Mouse (Mus musculus): ENCODE measurements around the gene Tdgf1. TPM values are rescaled to one million over a fixed set of nuclear protein-coding genes. Genes with fewer than 3 reads are reported as not detected.

Gene Tdgf1
- under 1 TPM; 0.23 to 0.66 TPM for total RNA-seq (2021)

DNA sequence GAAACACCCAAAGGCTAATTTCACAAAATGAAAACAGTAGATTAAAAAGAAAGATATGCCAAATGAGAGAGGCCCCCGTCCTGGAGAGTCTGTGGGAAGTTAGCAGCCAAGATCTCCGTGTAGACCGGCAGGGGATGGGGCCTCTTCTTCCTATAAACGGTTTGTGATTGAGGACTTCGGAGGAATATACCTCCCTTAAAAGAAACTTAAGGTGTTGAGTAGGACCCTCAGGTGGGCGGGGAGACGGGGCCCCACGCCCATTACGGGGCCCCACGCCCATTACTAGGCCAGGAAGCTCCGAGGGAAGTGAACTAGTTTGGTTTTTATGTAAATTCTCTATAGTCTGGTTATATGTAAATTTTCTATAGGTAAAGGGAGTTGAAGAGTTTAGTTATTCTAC, at the start of gene Tdgf1:
Gene Tdgf1 (minus strand): TSS at position 233 of the 400 bp plus-strand sequence.
- no peak for DNase-seq (ENCODE audit: extremely low spot score in 1 of 2, low spot score in 1 of 2)

DNA sequence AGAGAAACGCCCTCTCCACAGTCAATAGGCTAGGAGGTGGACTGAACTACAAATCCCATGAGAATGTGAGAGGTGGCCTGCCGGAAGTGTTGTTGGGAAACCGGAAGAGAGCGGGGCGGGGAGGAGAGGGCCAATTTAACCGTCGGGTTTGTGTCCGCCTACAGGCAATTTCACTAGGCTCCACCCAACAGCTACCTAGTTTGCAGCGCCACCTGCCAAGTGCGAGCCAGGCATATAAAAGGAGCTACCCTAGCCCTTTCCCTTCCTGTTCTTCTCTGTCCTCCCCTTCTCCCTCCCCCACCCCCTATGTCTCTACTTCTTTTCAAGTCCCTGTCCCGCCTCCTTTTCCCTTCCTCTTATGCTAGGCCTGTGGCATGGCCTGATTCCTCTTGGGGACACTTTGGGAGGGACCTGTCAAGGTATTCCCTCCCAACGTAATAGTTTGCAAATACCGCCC, 48.8 kb upstream of the Tdgf1 start:
- DNase-seq (ENCODE audit: extremely low spot score in 1 of 2, low spot score in 1 of 2): peak; percentile 18 to 63

DNA sequence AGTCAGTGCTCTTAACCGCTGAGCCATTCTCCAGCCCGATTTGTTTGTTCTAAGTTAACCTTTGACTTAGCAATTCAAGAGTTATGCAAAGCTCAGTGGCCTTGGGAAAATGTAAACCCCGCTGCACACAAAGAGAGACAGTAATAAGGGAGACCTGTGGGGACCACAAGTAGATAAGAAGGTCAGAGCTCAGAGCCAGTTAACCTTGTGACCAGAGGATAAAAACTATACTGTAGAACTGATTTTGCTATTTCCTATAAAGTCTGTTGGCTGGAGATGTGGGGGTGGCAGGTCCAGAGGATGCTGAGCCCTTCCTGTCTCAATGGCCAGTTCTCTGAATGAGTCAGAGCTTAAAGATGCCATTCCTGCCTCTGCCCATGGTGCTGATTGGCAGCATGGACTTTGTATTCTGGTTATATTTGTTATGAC, 47.3 kb upstream of the Tdgf1 start:
- DNase-seq (ENCODE audit: extremely low spot score in 1 of 2, low spot score in 1 of 2): no peak

DNA sequence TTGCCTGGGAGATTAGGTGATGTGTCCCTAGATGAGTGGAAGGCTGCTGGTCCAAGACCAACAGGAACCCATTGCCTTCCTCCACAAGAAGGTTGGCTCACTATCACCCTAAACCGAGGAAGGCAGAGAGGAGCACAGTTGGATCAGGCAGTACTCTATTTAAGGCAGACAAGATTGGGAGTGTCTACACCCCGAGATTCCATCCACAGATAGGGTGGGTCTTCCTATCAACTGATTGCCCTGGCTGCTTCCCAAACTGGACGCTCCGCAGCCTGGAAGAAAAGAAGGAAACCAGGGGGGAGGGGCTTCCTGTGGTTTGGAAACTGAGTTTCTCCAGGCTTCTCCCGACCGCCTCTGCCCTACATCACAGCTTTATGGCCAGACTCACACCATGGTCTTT, 44.2 kb upstream of the Tdgf1 start, which contains the start of gene Rtp3:
Gene Rtp3 (minus strand): TSS at position 380 of the 400 bp plus-strand sequence.
- DNase-seq (ENCODE audit: extremely low spot score in 1 of 2, low spot score in 1 of 2): no peak

DNA sequence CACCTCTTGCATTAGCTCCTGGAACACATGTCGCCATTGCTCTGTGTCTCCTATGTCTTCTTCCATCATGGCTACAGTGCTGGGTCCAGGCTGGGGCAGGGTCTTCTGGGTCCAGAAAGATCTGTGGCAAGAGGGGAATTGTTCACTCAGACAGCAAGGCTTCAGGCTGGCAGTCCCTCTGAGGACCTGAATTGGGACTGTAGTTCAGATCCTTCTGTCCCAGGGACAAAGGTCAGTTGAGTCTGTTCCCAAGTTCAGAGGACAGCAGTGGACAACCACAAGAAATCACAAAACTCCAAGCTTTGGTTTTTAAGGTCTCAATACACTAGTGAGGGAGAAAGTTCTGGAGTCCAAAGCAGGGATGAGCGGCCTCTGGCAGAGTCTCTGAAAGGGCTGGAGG, 43.6 kb upstream of the Tdgf1 start:
- DNase-seq (ENCODE audit: extremely low spot score in 1 of 2, low spot score in 1 of 2): no peak

DNA sequence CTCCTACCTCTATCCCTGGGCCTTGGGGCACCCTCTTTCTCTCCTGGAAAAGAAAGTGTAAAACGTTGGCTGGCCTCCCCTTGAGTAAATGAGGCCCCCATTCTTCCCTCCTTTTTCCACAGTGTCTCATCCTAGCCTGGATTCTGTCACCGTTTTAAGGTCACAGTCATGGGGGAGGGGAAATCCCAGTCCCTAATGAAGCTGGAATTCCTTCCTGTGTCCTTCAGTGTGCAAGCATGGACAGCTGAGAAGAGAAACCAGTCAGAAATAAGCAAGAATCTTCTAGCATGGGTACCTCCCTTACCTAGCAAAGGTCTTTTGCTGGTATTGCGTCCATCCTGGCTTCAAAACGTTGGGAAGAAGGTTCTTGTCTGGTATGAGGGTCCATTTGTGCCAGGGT, 43.2 kb upstream of the Tdgf1 start:
- DNase-seq (ENCODE audit: extremely low spot score in 1 of 2, low spot score in 1 of 2): no peak

DNA sequence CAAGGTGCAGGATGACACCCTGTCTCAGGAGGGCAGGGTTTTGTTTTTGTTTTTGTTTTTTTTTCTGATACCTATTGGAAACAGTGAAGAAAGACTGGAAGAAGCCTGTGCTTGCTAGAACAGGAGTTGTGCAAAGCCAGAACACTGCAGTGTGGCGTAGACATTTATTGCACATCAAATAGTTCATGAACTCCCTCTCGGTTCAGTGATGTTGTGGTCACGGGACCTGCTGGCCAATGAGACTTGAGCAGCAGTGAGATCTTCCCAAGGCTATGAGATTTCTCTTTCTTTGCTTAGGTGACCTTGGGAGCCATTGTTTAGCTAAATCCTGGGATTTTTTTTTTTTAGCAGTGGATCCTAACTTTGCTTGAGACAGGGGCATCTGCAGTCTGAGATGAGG, 42.1 kb upstream of the Tdgf1 start:
- DNase-seq (ENCODE audit: extremely low spot score in 1 of 2, low spot score in 1 of 2): no peak

DNA sequence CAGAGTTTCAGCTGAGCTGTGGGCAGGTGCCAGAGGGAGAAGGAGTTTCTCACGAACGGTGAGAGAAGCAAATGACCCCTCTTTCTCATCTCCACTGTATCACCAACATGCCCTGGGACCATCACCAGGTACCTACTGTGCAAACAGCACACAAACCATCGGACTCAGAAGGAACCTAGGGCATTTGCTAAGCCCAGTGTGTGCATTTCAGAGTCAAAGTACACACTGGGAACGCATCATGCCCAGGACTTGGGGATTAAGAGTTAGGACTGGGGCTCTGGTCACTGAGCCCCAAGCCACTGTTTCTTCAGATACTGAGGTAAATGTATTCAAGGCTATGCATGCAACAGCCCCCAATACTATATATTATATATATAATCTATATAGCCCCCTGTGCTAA, 41.4 kb upstream of the Tdgf1 start:
- DNase-seq (ENCODE audit: extremely low spot score in 1 of 2, low spot score in 1 of 2): no peak

DNA sequence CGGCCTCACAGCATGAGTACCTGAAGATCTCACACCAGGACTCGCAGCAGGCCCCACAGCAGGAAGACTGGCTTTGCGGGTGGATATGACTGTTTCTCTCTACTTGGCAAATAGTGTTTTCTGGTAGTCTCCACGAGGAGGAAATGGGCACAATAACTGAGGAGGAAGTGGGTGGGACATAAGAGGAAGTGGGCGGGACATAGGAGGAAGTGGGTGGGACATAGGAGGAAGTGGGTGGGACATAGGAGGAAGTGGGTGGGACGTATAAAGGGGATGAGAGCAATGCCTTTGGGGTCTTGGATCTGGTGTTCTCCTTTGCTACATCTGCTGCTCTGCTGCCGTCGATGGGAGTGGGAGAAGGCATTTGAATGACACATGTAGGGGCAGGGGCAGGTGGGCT, 40.0 kb upstream of the Tdgf1 start:
- DNase-seq (ENCODE audit: extremely low spot score in 1 of 2, low spot score in 1 of 2): no peak

DNA sequence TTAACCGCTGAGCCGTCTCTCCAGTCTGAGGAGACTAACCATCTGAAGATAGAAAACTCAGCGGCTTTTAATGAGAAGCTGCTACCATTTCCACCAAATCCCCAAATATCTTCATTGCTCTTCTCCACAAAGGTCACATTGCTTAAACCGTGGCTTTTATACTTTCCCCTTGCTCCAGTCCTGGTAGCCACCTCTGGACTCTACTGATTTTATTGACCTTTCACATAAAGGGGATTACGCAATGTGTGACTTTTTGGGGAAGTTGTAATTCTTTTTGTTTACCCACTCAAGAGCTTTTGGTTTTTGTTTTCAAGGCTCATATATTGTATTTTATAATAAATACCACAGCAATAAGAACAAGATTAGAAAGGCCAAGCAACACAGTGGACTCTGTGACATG, 39.6 kb upstream of the Tdgf1 start:
- no peak for DNase-seq (ENCODE audit: extremely low spot score in 1 of 2, low spot score in 1 of 2)

DNA sequence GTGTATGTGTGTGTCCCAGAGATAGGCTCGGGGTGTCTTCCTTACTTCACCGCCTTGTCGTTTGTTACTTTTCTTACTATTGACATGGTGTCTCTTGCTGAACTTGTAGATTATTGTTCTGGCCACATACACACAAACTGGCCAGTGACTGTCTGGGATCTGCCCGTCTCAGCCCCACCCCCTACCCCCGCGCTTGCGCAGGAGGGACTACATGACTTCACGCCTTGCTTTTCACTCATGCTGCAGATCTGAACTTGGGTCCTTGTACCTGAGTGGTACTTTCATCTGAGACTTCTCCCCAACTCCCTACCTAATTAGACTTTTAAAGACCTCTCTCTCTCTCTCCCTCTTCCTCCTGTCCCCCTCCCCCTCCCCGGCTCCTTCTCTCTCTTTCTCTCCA, 38.1 kb upstream of the Tdgf1 start:
- DNase-seq (ENCODE audit: extremely low spot score in 1 of 2, low spot score in 1 of 2): no peak

DNA sequence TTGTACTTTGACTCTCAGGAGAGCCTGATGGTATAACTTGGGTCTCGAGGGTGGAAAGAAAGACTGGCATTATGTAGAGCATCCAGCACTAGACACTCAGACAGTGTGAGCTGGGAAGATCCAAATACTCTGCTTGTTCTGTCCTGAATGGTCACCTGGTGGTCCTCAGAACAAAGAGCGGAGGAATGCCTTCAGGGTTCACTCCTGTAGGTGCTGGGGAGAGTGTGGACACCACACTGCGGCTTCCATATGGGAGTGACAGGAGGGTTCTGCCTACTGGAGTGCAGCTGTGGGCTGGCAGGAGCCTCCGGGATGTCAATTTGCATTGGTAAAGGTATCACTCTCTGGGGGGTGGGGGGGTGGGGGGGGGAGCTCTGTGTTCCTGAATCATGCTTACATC, 36.4 kb upstream of the Tdgf1 start:
- DNase-seq (ENCODE audit: extremely low spot score in 1 of 2, low spot score in 1 of 2): no peak

DNA sequence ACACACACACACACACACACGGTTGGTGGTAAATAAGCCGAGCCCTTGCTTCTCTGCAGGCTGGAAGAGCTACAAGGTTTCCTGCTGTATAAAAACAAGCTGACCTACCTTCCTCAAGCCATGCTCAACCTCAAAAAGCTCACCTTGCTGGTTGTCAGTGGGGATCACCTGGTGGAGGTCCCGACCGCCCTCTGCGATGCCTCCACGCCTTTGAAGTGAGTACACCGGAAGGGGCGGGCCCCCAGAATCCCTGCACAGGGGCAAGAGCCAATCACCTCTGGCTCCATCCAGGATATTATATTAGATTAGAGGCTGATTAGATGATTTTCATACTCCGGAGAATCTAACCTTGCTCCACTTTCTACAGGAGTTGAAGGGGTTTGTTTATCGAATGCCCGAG, 33.5 kb upstream of the Tdgf1 start:
- no peak for DNase-seq (ENCODE audit: extremely low spot score in 1 of 2, low spot score in 1 of 2)

DNA sequence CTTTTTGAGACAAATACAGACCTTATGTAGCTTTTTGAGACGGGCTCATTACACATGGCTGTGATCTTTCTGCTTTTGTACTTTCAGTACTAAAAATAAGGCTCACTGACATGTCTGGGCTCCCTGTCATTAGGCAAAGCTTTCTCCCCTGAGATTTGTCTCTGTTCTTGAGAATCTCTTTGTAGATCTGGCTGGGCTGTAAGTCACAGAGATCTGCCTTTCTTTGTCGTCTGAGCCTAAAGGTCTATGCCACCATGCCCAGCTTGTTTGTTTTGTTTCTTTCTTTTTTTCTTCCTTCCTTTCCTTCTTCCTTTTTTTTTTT, 19.9 kb upstream of the Tdgf1 start:
- no peak for DNase-seq (ENCODE audit: extremely low spot score in 1 of 2, low spot score in 1 of 2)

DNA sequence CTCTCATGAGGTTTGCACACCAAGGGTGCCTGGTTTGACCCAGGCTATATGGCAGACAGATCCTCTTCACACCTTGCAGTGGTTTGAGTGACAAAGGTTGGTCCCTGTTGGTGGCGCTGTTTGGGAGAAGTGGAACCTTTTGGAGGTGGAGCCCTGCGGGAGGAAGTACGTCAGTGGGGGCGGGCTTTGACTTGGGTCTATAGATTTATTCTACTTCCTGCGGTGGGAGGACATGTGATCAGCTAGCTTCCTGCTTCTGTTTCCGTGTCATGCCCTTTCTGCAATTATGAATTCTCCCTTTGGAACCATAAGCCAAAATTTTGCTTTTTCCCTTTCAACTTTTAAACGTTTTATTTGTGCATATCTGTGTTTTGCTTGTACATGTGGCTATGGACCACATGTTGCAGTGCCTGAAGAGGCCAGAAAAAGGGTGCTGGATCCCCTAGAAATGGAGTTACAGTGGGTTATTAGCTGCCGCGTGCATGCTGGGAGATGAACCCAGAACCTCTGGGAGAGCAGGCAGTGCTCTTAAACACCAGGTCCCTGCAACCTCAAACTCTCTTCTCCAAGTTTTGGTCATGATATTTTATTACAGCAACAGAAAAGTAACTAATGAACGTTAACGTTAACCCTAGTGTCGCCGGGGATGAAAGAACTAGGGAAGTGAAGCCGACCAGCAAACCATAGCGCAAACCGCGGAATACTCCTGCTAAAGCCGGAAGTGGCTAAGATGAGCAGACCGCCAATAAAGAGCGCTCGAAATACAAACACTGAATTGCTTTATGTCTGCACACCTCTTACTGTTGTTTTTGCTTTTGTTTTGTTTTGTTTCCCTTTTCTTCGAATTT, 19.3 kb upstream of the Tdgf1 start:
- DNase-seq (ENCODE audit: extremely low spot score in 1 of 2, low spot score in 1 of 2): no peak

DNA sequence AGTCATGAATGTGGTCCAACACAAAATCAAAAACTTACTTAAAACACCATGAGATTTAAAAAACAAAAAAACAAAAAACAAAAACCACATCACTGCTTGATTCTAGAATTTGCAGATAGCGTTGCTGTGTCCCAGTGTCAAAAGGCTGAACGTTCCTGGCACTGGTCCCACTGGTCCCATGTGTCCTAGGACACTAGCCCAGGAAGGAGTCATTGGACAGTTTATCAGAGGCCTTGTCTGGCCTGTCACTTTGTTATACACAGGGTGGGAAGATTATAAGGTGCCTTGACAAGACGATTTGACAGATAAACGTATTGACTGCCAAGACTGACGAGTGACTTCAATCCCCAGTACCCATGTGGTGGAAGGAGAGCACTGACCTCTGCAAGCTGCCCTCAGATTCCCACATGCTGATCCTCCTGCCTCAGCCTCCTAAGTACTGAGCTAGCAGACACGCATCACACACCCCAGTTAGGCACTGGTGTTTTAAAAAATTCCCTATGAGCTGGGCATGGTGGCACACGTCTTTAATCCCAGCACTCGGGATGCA, 17.7 kb upstream of the Tdgf1 start:
- DNase-seq (ENCODE audit: extremely low spot score in 1 of 2, low spot score in 1 of 2): no peak

DNA sequence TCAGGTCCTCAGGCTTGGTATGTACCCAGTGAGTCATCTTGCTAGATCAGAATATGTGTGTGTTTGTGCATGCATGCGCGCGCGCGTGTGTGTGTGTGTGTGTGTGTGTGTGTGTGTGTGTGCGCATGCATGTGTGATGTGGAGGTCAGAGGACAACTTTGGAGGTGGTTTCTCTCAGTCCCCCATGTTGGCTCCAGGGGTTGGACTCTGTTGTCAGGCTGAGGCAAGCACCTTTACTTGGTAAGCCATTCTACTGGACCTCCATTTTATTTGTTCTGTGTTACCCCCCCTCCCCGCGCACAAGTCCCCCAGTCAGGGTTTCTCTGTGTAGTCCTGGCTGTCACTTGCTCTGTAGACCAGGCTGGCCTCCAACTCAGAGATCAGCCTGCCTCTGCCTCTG, 15.4 kb upstream of the Tdgf1 start:
- DNase-seq (ENCODE audit: extremely low spot score in 1 of 2, low spot score in 1 of 2): no peak

DNA sequence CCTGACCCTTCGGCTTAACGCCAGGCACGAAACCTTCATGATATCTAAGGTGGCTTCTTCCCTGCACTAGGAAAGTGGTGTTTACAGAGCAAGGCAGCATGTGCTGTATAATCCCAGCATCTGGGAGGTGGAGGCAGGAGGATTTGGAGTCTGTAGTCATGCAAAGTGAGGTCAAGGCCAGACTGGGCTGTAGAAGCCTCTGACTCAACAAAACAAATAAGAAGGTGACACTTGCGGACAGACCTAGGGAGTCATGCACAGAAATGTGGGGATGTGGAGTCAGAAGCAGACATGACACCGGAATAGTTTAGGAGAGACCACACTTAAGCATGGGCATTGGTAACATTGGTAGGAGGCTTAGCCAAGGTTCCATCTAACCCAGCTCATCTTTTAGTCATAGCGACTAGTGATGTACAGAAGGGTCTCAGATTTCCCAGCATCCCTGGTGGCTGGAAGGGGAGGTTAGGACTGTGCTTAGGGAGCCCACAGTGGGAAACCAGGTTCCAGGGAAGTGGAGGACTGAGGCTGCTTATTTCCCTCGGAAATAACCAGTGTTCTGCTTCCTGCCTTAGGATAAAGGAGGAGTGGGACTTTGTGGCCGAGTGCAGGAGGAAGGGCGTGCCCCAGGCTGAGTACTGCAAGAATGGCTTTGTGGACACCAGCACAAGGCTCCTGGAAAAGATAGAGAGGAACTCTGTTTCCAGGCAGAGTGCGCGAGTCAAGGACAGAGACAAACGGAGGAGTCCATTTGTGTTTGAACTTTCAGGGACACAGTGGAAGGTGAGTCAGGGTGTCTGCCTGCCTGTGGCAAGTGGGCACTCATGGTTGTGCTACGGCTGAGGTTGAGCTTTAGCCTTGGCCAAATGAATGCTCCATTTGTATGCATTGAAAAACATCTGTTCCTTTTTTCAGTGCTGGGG, 14.5 kb upstream of the Tdgf1 start:
- DNase-seq (ENCODE audit: extremely low spot score in 1 of 2, low spot score in 1 of 2): no peak

DNA sequence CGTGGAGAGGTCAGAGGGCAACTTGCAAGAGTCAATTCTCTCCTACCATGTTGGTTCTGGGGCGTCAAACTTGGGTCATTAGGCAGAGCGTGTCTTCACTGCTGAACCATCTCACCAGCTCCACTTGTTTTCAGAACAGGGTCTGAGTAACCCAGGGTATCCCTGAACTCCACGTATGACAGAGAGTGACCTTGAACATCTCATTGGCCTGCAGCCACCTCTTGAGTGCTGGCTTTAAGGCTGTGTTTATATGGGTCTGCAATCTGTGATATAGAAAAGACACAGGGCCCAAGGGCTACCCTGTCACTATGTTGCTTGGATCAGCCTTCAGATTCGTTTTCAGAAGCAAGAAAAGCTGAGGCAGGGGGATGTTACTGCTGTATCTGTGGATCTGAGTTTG, 13.7 kb upstream of the Tdgf1 start:
- no peak for DNase-seq (ENCODE audit: extremely low spot score in 1 of 2, low spot score in 1 of 2)

DNA sequence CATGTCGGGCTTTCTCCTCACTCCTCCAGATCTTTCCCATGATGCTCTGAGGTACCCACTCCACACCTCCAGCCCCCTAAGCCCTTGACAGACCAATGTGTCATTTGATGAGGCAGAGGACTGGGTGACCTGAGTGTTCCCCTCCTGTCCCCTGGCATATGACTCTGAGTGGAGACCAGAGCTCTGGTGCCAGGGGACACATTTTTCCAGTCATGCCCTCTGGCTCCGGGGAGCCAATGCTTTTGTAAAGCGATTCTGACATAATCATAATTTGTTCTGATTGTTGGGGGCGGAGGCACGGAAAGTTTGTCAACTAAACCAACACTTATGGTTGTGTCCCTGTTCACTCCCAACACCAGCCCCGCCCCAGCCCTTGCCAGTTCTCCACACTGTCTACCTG, 10.0 kb upstream of the Tdgf1 start:
- no peak for DNase-seq (ENCODE audit: extremely low spot score in 1 of 2, low spot score in 1 of 2)

Measured in layer of hippocampus, postnatal 25 days (tissue).